19 mouse cellular contexts compared by ENCODE assay signal in the genomic region with DNA sequence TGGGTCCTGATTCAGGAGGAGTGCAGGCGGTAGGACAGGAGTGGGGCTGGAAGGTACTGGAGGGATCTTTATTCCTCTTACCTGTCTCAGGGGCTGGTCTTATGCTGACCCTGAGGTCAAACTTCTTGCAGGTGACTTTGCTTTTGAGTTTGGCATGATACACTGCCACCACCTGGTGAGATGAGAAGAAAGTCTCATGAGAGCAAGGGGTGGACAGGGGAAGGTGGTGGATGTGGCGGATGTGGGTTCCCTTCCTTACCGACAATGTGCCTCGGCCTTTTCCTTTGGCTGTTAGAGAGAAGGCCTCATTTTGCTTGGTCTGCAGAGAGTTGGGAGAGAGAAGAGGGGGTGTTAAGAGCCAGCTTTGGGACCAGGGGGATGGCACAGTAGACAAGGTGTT. TPM values are rescaled to one million over a fixed set of nuclear protein-coding genes. Genes with fewer than 3 reads are reported as not detected.
DNase-seq lines count a peak whose midpoint lies in the region; ATAC-seq and TF ChIP-seq lines count a peak whose summit lies in the region.
"Had no signal": no experiment of that assay in that cellular context is flagged by ENCODE, and none has a peak within 500 bp of the region (broad histone marks: within the 10 kb centered on the region; RNA-seq: fewer than 3 reads in every experiment).

No protein-coding gene starts in this region.

- no peaks in the 10 kb centered on the region for H3K4me1 ChIP-seq in kidney, postnatal 0 days (replicated peaks; ENCODE audit: insufficient read depth, low read length)
- H3K4me1 ChIP-seq: embryonic facial prominence, embryonic 12.5 days; forebrain, embryonic 12.5 days; limb, embryonic 12.5 days had no signal

- H3K9ac ChIP-seq in kidney, postnatal 0 days (ENCODE audit: low read depth, low read length), result no peak overlapping the region
- H3K9ac ChIP-seq: embryonic facial prominence, embryonic 12.5 days; forebrain, embryonic 12.5 days; limb, embryonic 12.5 days had no signal

- no peak overlapping the region for H3K4me2 ChIP-seq in kidney, postnatal 0 days (ENCODE audit: low read length)
- H3K4me2 ChIP-seq: embryonic facial prominence, embryonic 12.5 days; forebrain, embryonic 12.5 days; limb, embryonic 12.5 days had no signal

- no peaks in the 10 kb centered on the region for H3K27me3 ChIP-seq in kidney, postnatal 0 days (ENCODE audit: insufficient read depth, low read length)
- H3K27me3 ChIP-seq: forebrain, embryonic 12.5 days had no signal

- H3K36me3 ChIP-seq in kidney, postnatal 0 days (ENCODE audit: insufficient read depth, low read length), result no peaks in the 10 kb centered on the region
- H3K36me3 ChIP-seq: embryonic facial prominence, embryonic 12.5 days; forebrain, embryonic 12.5 days; limb, embryonic 12.5 days had no signal

- H3K9me3 ChIP-seq in kidney, postnatal 0 days (replicated peaks; ENCODE audit: low read length), result no peaks in the 10 kb centered on the region
- H3K9me3 ChIP-seq: embryonic facial prominence, embryonic 12.5 days; forebrain, embryonic 12.5 days had no signal

- H3K4me3 ChIP-seq in kidney, postnatal 0 days (replicated peaks; ENCODE audit: low read depth, low read length), result no peak overlapping the region
- H3K4me3 ChIP-seq: embryonic facial prominence, embryonic 12.5 days; forebrain, embryonic 12.5 days; limb, embryonic 12.5 days had no signal

- peak; percentile 45 for TF ChIP-seq CTCF in kidney, postnatal 0 days (IDR thresholded peaks at IDR 0.05; ENCODE audit: low read depth)

- H3K27ac ChIP-seq in kidney, postnatal 0 days, result no peak overlapping the region
- H3K27ac ChIP-seq: embryonic facial prominence, embryonic 12.5 days; forebrain, embryonic 12.5 days; limb, embryonic 12.5 days had no signal

- DNase-seq in kidney, postnatal 0 days (ENCODE audit: low spot score), result no peak
- DNase-seq in kidney, adult 11 months, result no peak
- peak; percentile 77 for DNase-seq in CD4-positive, CD25-positive, alpha-beta regulatory T cell, adult 2 months (ENCODE audit: low read depth, low spot score)
- DNase-seq in thymus, postnatal 0 days (ENCODE audit: low spot score), result peak; percentile 68
- DNase-seq in cerebellum, adult 9-11 months, result no peak
- DNase-seq in adrenal gland, postnatal 25 days, result no peak
- DNase-seq: cerebellum, adult 2 months; gastrocnemius, postnatal 36 days; kidney, adult 8-10 months; lung, postnatal 4 days had no signal

- ATAC-seq in kidney, postnatal 0 days (replicated peaks; ENCODE audit: low FRiP score, low read depth), result no peak
- peak; percentile 73 to 87 for ATAC-seq in hematopoietic stem cell, adult 5-6 weeks (replicated peaks in 1 of 2; ENCODE audit: insufficient read depth in 1 of 2, low FRiP score in 2 of 2, low TSS enrichment in 1 of 2, low read depth in 1 of 2, poor library complexity in 2 of 2, severe bottlenecking in 2 of 2)
- no peak for ATAC-seq in frontal cortex, adult (ENCODE audit: low TSS enrichment)

- 87% methylated on average over 4 of the region's 4 CpGs for WGBS in kidney, postnatal 0 days

RNA-seq across cellular contexts. Expression of a gene that starts 15.4 kb away (rescaled TPM):
- 0.08 and 0.09 TPM in 2 replicates for polyA plus RNA-seq in kidney, postnatal 0 days (2015; fragmentation: Nextera tagmentation; extraction: Ambion mirVana)
- 12.3 and 13.3 TPM in 2 replicates for total RNA-seq in hematopoietic stem cell, adult 5-6 weeks (2017)
- 3.4 and 4.7 TPM in 2 replicates for polyA plus RNA-seq in thymus, postnatal 0 days (2015; fragmentation: Nextera tagmentation; extraction: Ambion mirVana)
- not detected in 2 replicates for total RNA-seq in adrenal gland, postnatal 25 days (2021)
- total RNA-seq: layer of hippocampus, postnatal 10 days had no signal
- polyA plus RNA-seq: cerebellum, adult 2 months; heart, postnatal 0 days; testis, adult 2 months had no signal

RNA-seq across cellular contexts. Expression of a gene that starts 18.6 kb away (rescaled TPM):
- 2.0 and 2.9 TPM in 2 replicates for polyA plus RNA-seq in kidney, postnatal 0 days (2015; fragmentation: Nextera tagmentation; extraction: Ambion mirVana)
- total RNA-seq in hematopoietic stem cell, adult 5-6 weeks (2017), result 28.0 and 125 TPM in 2 replicates
- 5.0 and 5.4 TPM in 2 replicates for polyA plus RNA-seq in thymus, postnatal 0 days (2015; fragmentation: Nextera tagmentation; extraction: Ambion mirVana)
- 280 and 456 TPM in 2 replicates for total RNA-seq in adrenal gland, postnatal 25 days (2021)

RNA-seq across cellular contexts. Expression of a gene that starts 38.9 kb away (rescaled TPM):
- 37.6 and 40.4 TPM in 2 replicates for polyA plus RNA-seq in kidney, postnatal 0 days (2015; fragmentation: Nextera tagmentation; extraction: Ambion mirVana)
- total RNA-seq in hematopoietic stem cell, adult 5-6 weeks (2017), result 14.9 and 19.1 TPM in 2 replicates
- polyA plus RNA-seq in thymus, postnatal 0 days (2015; fragmentation: Nextera tagmentation; extraction: Ambion mirVana), result 37.3 and 40.0 TPM in 2 replicates
- 81.0 and 96.4 TPM in 2 replicates for total RNA-seq in adrenal gland, postnatal 25 days (2021)

RNA-seq across cellular contexts. Expression of a gene that starts 39.9 kb away (rescaled TPM):
- polyA plus RNA-seq in kidney, postnatal 0 days (2015; fragmentation: Nextera tagmentation; extraction: Ambion mirVana), result 40.8 and 43.6 TPM in 2 replicates
- total RNA-seq in hematopoietic stem cell, adult 5-6 weeks (2017), result 9.4 and 17.9 TPM in 2 replicates
- polyA plus RNA-seq in thymus, postnatal 0 days (2015; fragmentation: Nextera tagmentation; extraction: Ambion mirVana), result 15.7 and 18.2 TPM in 2 replicates
- 51.9 and 64.8 TPM in 2 replicates for total RNA-seq in adrenal gland, postnatal 25 days (2021)

RNA-seq across cellular contexts. Expression of a gene that starts 59.8 kb away (rescaled TPM):
- polyA plus RNA-seq in kidney, postnatal 0 days (2015; fragmentation: Nextera tagmentation; extraction: Ambion mirVana), result 0.28 TPM in 1 of 2 replicates, not detected in the other
- total RNA-seq in hematopoietic stem cell, adult 5-6 weeks (2017), result 0.75 TPM in 1 of 2 replicates, not detected in the other
- 1.7 and 1.9 TPM in 2 replicates for polyA plus RNA-seq in thymus, postnatal 0 days (2015; fragmentation: Nextera tagmentation; extraction: Ambion mirVana)
- total RNA-seq in adrenal gland, postnatal 25 days (2021), result not detected in 2 replicates
- total RNA-seq: gastrocnemius, postnatal 36 days; monocyte, adult 5-6 weeks had no signal
- polyA plus RNA-seq: forebrain, embryonic 12.5 days; heart, postnatal 0 days; limb, embryonic 12.5 days; testis, adult 2 months had no signal

Comparison
In these comparisons a context has a peak if more than half of its experiments do, and no peak if none do; other contexts are left out.
1. ATAC-seq: peak in hematopoietic stem cell, adult 5-6 weeks (2 of 2); none in kidney, postnatal 0 days (single experiment) and frontal cortex, adult (single experiment).
2. DNase-seq: peak in CD4-positive, CD25-positive, alpha-beta regulatory T cell, adult 2 months (single experiment) and thymus, postnatal 0 days (single experiment); none in kidney, postnatal 0 days (single experiment), kidney, adult 11 months (single experiment), cerebellum, adult 9-11 months (single experiment) and adrenal gland, postnatal 25 days (single experiment).
3. RNA of a gene that starts 15.4 kb away (total RNA-seq): 12.3 to 13.3 TPM in hematopoietic stem cell, adult 5-6 weeks; not detected in adrenal gland, postnatal 25 days; every median in the first group is over 10 times any median in the second.